Mouse (Mus musculus): ENCODE data around the gene Mrln. TPM values are rescaled to one million over a fixed set of nuclear protein-coding genes. Genes with fewer than 3 reads are reported as not detected.

Mrln gene
- polyA plus RNA-seq, 1 experiment = 32.8 TPM

DNA sequence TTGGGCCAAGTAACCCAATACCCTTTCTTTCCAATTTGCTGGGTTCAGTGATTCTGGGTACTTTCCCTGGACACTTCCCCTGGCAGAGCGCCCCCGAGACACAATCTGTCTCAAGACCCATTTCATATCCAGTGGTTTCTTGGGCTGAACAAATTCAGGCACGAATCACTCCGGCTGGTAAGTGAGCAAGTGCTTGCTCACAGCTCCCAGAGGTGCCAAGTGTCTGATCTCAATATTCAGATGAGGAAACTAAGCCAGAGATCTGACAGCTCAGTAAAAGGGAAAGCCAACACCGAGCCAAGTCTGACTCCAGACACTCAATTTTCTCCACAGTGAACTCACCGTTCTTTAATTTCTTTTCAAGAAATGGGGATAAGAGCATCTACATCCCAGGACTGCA lies 62.0 kb downstream of the Mrln start:
- H3K27me3 ChIP-seq (ENCODE audit: control insufficient read depth, insufficient read depth, insufficient read length) = no peaks in the 10 kb centered on the region

DNA sequence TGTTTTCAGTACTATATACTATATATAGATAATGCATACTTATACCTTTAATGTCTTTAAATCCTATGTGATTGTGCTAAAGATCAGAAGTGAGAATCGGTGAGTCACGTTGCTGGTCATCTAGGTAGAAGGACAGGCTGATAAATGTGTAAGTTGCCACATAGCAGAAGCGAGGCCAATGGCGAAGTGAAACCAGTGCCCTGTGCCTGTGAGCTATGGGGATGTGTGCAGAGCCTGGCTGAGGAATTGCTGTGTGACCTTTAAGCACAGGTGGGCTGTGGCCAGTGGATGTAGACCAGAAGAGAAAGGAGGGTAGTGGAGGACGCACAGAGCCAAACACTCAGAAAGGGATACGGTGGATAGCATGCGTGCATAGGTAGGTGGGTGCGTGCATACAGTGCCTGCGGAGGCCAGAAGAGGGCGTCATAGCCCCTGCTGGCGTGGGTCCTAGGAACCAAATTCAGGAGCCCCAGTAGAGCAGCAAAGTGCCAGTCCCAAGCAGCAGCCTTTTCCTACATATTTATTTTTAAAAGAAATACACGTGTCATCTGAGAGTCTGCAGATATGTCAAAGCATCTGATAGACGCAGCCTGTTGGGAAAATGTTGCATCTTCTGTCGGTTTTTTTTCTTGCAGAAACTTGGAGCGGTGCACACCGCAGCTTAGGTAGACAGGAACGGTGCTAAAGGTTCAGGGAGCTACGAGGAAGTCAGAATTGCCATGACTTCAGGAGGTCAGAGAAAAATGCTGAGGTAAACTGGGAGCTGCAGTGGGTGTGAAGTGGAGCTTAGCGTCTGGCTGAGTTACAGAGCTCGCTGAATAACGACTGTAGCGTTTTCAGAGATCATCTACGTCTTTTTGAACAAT lies 64.3 kb downstream of the Mrln start:
- H3K4me2 ChIP-seq (ENCODE audit: low read depth) = no peak overlapping the region
- no peaks in the 10 kb centered on the region for H3K27me3 ChIP-seq (ENCODE audit: control insufficient read depth, insufficient read depth, insufficient read length)
- TF ChIP-seq REST (IDR thresholded peaks at IDR 0.05; ENCODE audit: insufficient read depth, insufficient read length) (no peak), MYOG (IDR thresholded peaks at IDR 0.05; ENCODE audit: control insufficient read depth in 1 of 3, insufficient read depth in 1 of 3, insufficient read length in 2 of 3, low read depth in 2 of 3) (no peak), TCF12 (IDR thresholded peaks at IDR 0.05; ENCODE audit: insufficient read depth, poor library complexity, severe bottlenecking) (no peak), POLR2AphosphoS2 (IDR thresholded peaks at IDR 0.05; ENCODE audit: insufficient read length, low read depth) (no peak), POLR2A (IDR thresholded peaks at IDR 0.05; ENCODE audit: insufficient read length, low read depth) (no peak), E2F4 (IDR thresholded peaks at IDR 0.05; ENCODE audit: insufficient read depth) (no peak), SRF (IDR thresholded peaks at IDR 0.05; ENCODE audit: control insufficient read depth, insufficient read length, low read depth) (no peak), CEBPB (IDR thresholded peaks at IDR 0.05; ENCODE audit: insufficient read depth, poor library complexity, severe bottlenecking) (no peak), TCF3 (IDR thresholded peaks at IDR 0.05; ENCODE audit: insufficient read length, low read depth) (no peak), USF1 (IDR thresholded peaks at IDR 0.05; ENCODE audit: low read depth) (no peak), MAX (IDR thresholded peaks at IDR 0.05; ENCODE audit: low read depth) (no peak)
- H3K4me3 ChIP-seq = no peak overlapping the region
- no peaks in the 10 kb centered on the region for H3K36me3 ChIP-seq (ENCODE audit: control insufficient read depth, insufficient read depth)
- H3K79me2 ChIP-seq (ENCODE audit: control insufficient read depth, insufficient read depth) = no peaks in the 10 kb centered on the region
- H3ac ChIP-seq (ENCODE audit: control insufficient read depth, insufficient read length) = no peak overlapping the region

More for the DNA sequence above, 62.0 kb downstream of the Mrln start:
- no peak for TF ChIP-seq SRF (IDR thresholded peaks at IDR 0.05; ENCODE audit: control insufficient read depth, insufficient read length, low read depth)
- TF ChIP-seq REST (IDR thresholded peaks at IDR 0.05; ENCODE audit: insufficient read depth, insufficient read length) = no peak
- no peak for TF ChIP-seq USF1 (IDR thresholded peaks at IDR 0.05; ENCODE audit: low read depth)
- TF ChIP-seq MYOD1 (IDR thresholded peaks at IDR 0.05; ENCODE audit: control insufficient read depth in 1 of 3, insufficient read length in 2 of 3, low read depth in 2 of 3) = no peak
- no peaks in the 10 kb centered on the region for H3K79me2 ChIP-seq (ENCODE audit: control insufficient read depth, insufficient read depth)
- no peak overlapping the region for H3K4me2 ChIP-seq (ENCODE audit: low read depth)
- H3K36me3 ChIP-seq (ENCODE audit: control insufficient read depth, insufficient read depth) = no peaks in the 10 kb centered on the region
- no peak overlapping the region for H3ac ChIP-seq (ENCODE audit: control insufficient read depth, insufficient read length)
- H3K4me3 ChIP-seq = no peak overlapping the region

Other genes with a start within 250 kb of the Mrln start
- gene Ccdc6, start 107.5 kb upstream of the Mrln start, polyA plus RNA-seq (2012; fragmentation: generic; extraction: Trizol) = 15.5 TPM
- gene Slc16a9, start 40.4 kb downstream of the Mrln start, polyA plus RNA-seq (2012; fragmentation: generic; extraction: Trizol) = 0.04 TPM
- gene Fam13c, start 235.8 kb downstream of the Mrln start, polyA plus RNA-seq (2012; fragmentation: generic; extraction: Trizol) = 15.0 TPM

Measured in myocyte (in vitro differentiated cells).